Mouse (Mus musculus): ENCODE results near the gene Hapln3. TPM values are rescaled to one million over a fixed set of nuclear protein-coding genes. Genes with fewer than 3 reads are reported as not detected.

The Hapln3 gene
- polyA plus RNA-seq, 1 experiment from 2014 or later, result 2.6 TPM

Other genes starting within 250 kb of the Hapln3 start
- 35.6 and 40.6 TPM in 2 replicates for gene Aen, start 235.2 kb downstream of the Hapln3 start, polyA plus RNA-seq (2015; fragmentation: Nextera tagmentation; extraction: Ambion mirVana)
- 4.5 and 5.8 TPM in 2 replicates for gene Isg20, start 217.6 kb downstream of the Hapln3 start, polyA plus RNA-seq (2015; fragmentation: Nextera tagmentation; extraction: Ambion mirVana)
- 0.49 and 0.51 TPM in 2 replicates for gene Acan, start 77.5 kb downstream of the Hapln3 start, polyA plus RNA-seq (2015; fragmentation: Nextera tagmentation; extraction: Ambion mirVana)
- 172 and 174 TPM in 2 replicates for gene Mfge8, start 18.0 kb upstream of the Hapln3 start, polyA plus RNA-seq (2015; fragmentation: Nextera tagmentation; extraction: Ambion mirVana)
- 14.3 and 16.3 TPM in 2 replicates for gene Abhd2, start 142.2 kb upstream of the Hapln3 start, polyA plus RNA-seq (2015; fragmentation: Nextera tagmentation; extraction: Ambion mirVana)

Data from intestine, embryonic 15.5 days (tissue).